Mouse (Mus musculus) heart, adult 18-20 months (tissue): Measurements from ENCODE around the gene Yipf4. TPM values are rescaled to one million over a fixed set of nuclear protein-coding genes. Genes with fewer than 3 reads are reported as not detected.

Source experiments
- DNase-seq, 2 experiments: peaks; one replicate each; pipeline ENCODE4 v3.0.0; 2021 to 2022; ENCODE audit warnings: mixed read lengths in 1 of 2
- total RNA-seq, 2 experiments: library from RNA; stranded (reverse); gene quantifications; 2 replicates each; pipeline ENCODE4 v1.2.3; 2021

Yipf4 gene
- total RNA-seq, 2 experiments from 2014 or later, result 71.6 to 77.8 TPM

DNA sequence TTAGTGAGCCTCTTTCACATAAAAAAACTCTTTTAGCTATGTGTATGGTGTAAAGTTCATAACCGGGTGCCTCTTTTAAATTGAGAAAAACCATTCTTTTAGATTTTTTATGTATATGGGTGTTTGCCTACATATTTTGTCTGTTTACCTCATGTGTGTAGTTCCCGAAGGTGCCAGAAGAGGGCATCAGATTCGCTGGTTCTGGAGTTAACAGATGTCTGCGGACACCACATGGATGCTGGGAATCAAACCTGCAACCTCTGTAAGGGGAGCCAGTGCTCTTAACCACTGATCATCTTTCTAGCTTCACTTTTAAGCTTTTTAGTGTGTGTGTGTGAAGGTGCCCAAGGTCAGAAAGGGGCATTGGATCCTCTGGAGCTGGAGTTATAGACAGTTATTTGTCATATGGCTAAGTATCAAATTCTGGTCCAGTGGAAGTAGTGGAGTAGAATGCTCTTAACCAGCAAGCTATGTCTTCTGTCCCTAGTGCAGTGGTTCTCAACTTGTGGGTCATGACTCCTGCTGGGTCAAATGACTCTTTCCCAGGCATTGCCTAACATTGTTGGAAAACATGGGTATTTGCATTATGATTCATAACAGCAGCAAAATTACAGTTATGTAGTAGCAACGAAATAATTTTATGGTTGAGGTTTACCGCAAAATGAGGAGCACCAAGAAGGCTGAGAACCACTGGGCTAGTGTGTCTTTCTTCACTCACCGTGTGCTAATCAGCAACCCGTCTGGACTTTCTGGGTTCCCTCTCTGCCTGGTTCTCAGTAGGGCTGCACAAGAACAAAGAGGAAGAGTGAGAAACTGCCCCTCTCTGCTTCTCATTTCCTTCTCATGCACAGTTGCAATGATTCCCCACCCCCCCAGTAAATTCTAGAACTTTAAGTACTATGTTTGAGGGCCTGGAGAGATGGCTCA is 33.8 kb downstream of the Yipf4 start:
- DNase-seq, result no peak

DNA sequence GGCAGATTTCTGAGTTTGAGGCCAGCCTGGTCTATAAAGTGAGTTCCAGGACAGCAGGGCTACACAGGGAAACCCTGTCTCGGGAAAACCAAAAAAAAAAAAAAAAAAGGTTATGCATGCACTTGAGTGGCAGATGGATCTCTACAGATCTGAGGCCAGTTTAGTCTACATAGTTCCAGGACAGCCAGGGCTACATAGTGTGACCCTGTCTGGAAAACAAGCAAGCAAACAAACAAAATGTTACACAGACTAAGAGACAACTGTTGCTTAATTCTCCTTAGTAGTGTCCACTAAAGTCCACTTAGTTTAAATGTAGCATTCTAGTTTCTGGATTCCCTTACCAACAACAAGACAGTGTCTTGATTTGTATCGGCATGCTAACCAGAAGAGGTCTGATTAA is 36.8 kb downstream of the Yipf4 start:
- no peak for DNase-seq

DNA sequence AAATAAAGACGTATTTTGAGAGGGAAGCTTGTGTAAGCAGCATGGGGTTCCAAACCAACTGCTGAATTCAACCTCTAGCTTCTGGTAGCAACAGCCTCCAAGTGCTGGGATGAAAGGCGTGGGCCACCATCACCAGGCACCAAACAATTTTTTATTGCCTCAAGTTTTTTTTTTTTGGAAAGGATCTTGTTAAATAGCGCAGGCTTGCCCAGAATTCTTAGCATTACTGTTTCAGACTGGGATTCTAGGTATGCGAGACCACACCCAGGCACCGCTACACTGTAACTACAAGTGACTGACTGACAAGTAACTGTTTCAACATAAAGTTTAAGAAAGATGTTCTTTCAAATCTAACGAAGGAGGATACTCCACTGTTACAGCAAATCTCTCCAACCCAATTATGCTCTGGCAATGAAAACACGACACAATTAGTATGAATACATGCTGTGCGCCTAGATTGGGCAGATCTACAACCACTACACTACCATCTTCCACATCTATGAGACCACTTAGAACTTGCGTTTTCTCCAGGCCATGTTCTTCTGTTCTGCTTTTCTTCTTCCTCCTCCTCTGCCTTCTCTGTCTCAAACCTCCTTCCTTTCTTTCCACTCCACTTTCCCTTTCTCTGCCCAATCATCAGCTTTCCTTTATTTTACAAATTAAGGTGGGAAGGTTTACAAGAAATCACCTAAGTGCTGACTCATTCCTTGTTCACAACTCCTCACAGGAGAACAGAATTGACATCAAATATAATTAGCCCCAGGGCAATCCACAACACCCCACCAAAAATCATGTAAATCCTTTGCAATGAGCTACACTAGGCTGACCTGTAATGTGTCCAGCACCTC is 37.7 kb downstream of the Yipf4 start:
- DNase-seq, result peak in 1 of 2 experiments; percentile 13

DNA sequence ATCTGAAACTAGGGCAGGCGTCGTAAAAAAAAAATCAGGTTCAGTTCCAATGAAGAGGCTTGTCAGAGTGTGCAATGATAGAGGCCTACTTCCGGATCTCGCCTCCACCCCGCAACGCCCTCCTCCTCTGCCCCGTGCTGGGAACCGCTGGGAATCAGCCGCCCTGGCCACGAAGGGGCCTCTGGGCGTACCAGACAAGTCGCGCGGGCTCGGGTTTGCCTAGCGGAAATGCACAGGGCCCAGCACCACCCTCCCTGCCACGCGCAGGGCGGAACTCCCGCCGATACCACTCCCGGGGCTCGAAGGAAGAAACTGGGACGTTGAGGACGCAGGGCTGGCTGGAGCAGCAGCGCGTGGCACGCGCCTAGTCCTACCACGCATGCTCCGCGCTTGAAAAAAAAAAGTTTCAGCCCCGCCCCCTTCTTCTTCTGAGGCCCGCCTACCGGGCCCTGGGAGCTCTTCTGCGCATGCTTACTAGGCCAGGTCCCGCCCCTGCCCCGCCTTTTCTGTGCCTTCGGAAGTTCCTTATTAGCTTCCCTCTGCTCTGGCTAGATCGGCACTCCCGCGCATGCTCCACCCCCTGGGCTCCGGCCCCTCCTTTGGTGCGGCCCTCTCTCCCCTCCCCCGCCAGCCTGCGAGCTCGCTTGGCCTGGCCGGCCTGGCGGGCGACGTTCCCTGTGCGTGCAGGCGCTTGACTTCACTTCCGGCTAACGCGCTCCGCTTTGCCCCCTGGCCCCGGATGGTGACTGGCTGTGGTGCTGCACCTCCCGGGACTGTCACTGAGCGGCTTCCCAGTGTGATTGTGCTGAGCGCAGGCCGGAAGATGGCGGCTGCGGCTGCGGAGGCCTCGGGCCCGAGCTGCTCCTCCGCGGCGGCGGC is 38.7 kb downstream of the Yipf4 start, which contains the start of gene Birc6:
Gene Birc6, plus strand, starts transcription at position 567 of the 879 bp plus-strand sequence.
- DNase-seq, result peak; percentile 100

DNA sequence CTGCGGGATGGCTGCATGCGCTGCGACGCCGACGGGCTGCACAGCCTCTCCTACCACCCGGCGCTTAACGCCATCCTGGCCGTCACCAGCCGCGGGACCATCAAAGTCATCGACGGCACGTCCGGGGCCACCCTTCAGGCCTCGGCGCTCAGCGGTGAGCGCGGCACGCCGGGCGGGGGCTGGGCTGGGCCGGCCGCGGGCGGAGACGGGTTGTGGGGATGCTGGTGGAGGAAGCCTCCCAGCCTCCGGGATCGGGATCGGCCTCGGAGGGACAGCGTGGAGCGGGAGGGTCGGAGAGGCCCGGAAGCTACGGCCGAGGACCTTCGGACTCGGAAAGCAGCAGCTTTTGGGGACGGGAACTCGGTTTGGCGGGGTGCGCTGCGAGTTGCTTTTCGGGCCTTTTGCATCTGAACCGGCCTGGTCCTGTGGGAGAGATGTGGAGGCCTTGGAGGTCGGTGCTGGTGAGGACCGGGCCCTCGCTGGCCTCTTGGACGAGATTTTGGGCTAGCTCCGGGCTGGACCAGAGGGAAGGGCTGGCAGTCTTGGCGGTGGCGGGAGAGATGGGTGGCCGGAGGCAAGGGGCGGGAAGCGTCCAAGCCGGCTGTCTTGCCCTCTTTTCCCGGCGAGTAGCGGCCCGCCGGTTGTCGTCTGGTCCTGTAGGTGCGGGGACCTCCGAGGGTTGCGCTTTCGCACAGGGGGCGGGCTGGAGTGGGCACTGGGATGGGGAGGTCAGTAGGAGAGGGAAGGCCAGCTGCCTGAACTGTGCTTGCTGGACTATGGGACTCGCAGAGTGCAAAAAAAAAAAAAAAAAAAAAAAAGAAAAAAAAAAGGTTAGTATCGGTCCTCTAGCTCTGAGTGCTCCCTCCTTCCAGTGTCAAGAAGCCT is 39.6 kb downstream of the Yipf4 start:
- no peak for DNase-seq

DNA sequence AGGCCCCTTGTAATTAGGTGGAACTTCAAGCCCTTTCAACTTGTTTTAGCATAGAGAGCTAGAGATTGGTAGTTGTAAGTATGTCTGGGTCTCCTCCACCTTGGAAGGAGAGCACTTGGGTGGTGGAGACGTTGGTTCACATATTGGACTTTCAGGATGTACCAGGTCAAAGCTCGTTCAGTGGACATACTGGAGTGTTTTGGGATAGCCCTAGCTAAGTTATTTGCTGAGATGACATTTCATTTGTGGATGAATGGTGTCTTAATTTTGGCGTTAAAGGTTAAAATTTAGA is 40.2 kb downstream of the Yipf4 start:
- DNase-seq, result no peak

DNA sequence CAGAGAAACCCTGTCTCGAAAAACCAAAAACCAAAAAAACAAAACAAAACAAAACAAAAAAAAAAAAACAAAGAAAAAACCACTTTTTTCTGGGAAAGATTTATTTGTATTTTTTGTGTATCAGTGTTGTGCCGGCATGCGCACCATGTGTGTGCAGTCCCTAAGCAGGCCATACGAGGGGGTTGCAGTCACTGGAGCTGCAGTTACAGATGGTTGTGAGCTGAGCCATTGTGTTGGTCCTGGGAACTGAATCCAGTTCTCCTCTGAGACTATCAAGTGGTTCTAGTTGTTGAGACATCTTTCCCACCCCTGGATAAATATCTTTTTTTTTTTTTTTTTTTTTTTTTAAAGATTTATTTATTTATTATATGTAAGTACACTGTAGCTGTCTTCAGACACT is 45.7 kb downstream of the Yipf4 start:
- no peak for DNase-seq

DNA sequence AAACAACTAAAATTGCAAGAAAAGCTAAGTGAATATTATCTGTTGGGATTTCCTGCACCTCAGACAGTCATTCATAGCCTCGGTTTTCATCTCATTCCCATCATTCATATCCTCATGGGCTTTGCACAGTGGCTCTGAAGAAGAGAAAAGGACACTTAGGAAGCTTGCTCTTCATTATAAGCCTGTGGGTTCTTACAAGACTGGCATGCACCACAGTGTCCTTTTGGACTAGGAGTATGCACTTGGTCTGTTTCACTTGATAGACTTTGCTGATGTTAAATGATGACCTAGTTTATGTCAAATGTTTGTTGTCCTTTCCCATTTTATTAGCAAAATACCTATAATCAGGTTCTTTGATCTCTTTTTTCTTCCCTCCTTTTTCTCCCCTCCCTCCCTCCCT is 48.2 kb downstream of the Yipf4 start:
- DNase-seq, result no peak

DNA sequence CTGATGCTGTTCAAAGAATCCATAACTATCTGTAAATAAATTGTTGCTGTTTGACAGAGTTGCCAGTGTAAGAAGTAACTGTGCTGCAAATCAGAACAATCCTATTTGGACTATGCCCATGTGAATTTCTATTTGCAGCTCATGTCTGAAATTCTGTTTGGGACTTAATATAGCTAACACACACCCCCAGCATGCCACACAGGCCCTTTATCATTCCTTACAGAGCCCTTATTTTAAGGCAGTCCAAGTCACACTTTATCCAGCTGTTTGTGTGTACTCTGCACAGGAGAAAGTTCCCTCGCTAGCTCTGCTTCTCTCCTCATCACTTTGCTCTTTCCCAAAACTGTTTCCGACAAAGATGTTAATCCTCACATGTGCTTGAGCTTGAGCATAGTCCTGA is 54.3 kb downstream of the Yipf4 start:
- peak in 1 of 2 experiments; percentile 17 for DNase-seq

Other genes with a start within 250 kb of the Yipf4 start
- 10 to 100 TPM; 57.4 to 63.2 TPM for gene Memo1, start 194.0 kb upstream of the Yipf4 start, total RNA-seq
- gene Dpy30, start 165.5 kb upstream of the Yipf4 start, total RNA-seq, result 10 to 100 TPM; 36.5 to 48.4 TPM
- gene Spast, start 150.5 kb upstream of the Yipf4 start, total RNA-seq, result 10 to 100 TPM; 29.9 to 32.4 TPM
- gene Slc30a6, start 93.9 kb upstream of the Yipf4 start, total RNA-seq, result 1 to 10 TPM; 6.6 to 7.7 TPM
- gene Nlrc4, start 30.4 kb upstream of the Yipf4 start, total RNA-seq, result under 1 TPM; 0.22 to 0.36 TPM
- gene Birc6, start 38.8 kb downstream of the Yipf4 start, total RNA-seq, result 10 to 100 TPM; 62.2 to 72.5 TPM
- gene Ttc27, start 228.2 kb downstream of the Yipf4 start, total RNA-seq, result 10 to 100 TPM; 13.1 to 17.1 TPM